Mouse (Mus musculus) heart, embryonic 14.5 days (tissue): Measurements from ENCODE around the gene Fcgr4. TPM values are rescaled to one million over a fixed set of nuclear protein-coding genes. Genes with fewer than 3 reads are reported as not detected.

ENCODE experiments used
- ATAC-seq: fragments of 200-750 bp; cut with Nextera tagmentation; 2 replicates; pipeline ENCODE4 v1.8.0; 2017; ENCODE audit warnings: low read depth, moderate TSS enrichment; ENCODE audit not compliant: insufficient number of reproducible peaks, insufficient read depth, low FRiP score
- H3K27ac ChIP-seq, 2 experiments: fragments of 200-500 bp in 1 of 2; fragments of 300-500 bp in 1 of 2; sonication (generic) in 1 of 2; replicated peaks in 1 of 2; 2 replicates each; pipeline ENCODE4 v1.5.1; 2012 to 2014; ENCODE audit warnings: low read depth in 2 of 2, low read length in 2 of 2, control low read depth in 1 of 2, mild to moderate bottlenecking in 1 of 2, mixed read lengths in 1 of 2; ENCODE audit not compliant: control insufficient read depth in 1 of 2, insufficient read depth in 1 of 2
- H3K27me3 ChIP-seq: fragments of 300-500 bp; sonication (generic); 2 replicates; pipeline ENCODE4 v1.6.1; 2014; ENCODE audit warnings: mild to moderate bottlenecking, low read length, control low read depth; ENCODE audit not compliant: control insufficient read depth, insufficient read depth
- H3K36me3 ChIP-seq: fragments of 300-500 bp; sonication (generic); 2 replicates; pipeline ENCODE4 v1.6.1; 2014; ENCODE audit warnings: mild to moderate bottlenecking, control low read depth, low read length, mixed read lengths; ENCODE audit not compliant: control insufficient read depth, insufficient read depth
- H3K4me1 ChIP-seq, 2 experiments: fragments of 200-500 bp in 1 of 2; fragments of 300-500 bp in 1 of 2; sonication (generic) in 1 of 2; 2 replicates each; pipeline ENCODE4 v1.6.1; 2012 to 2014; ENCODE audit warnings: low read length in 2 of 2, control low read depth in 1 of 2, mixed read lengths in 1 of 2; ENCODE audit not compliant: control insufficient read depth in 2 of 2, insufficient read depth in 2 of 2
- H3K4me2 ChIP-seq: fragments of 300-500 bp; sonication (generic); 2 replicates; pipeline ENCODE4 v1.6.1; 2014; ENCODE audit warnings: mild to moderate bottlenecking, low read length
- H3K4me3 ChIP-seq, 2 experiments: fragments of 200-500 bp in 1 of 2; fragments of 300-500 bp in 1 of 2; sonication (generic) in 1 of 2; 2 replicates each; pipeline ENCODE4 v1.5.1; 2012 to 2014; ENCODE audit warnings: low read length in 2 of 2, mild to moderate bottlenecking in 2 of 2, control low read depth in 1 of 2, low read depth in 1 of 2, moderate library complexity in 1 of 2; ENCODE audit not compliant: control insufficient read depth in 1 of 2, insufficient read depth in 1 of 2
- H3K9ac ChIP-seq: fragments of 300-500 bp; sonication (generic); 2 replicates; pipeline ENCODE4 v1.6.1; 2014; ENCODE audit warnings: mild to moderate bottlenecking, low read length
- H3K9me3 ChIP-seq: fragments of 300-500 bp; sonication (generic); 2 replicates; pipeline ENCODE4 v1.6.1; 2016; ENCODE audit warnings: low read length, control low read depth; ENCODE audit not compliant: control insufficient read depth
- WGBS: fragments of 180-500 bp; shearing (Covaris S2); extraction: QIAGEN DNeasy Blood & Tissue Kit; methylation state at CpG from one replicate; pipeline ENCODE4 v1.1.7; 2014; 5-methylcytosine and 5-hydroxymethylcytosine counted together
- polyA plus RNA-seq: library from polyadenylated mRNA; unstranded; fragments of >200 nt; fragmentation: Nextera tagmentation; extraction: Ambion mirVana; gene quantifications from 2 replicates; pipeline ENCODE4 v1.2.1, GENCODE M21; 2014

Fcgr4 gene
- polyA plus RNA-seq, 1 experiment from 2014 or later, result 1.5 TPM

DNA sequence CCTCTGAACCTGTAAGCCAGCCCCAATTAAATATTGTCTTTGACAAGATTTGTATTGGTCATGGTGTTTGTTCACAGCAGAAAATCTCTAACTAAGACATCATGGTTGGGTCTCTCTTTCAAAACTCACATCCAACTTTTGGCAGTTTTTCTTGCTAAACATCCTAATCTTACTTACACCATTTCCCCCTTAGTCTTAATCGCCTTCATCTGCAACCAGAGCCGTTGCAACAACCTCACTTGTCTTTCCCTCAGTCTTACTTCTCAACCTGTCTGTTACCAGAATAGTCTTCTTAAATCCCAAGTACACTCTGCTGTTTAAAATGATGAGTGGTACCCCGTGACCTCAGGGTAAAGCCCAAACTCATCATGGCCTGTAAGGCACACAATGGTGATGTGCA is 22.7 kb upstream of the Fcgr4 start:
- H3K27ac ChIP-seq, result no peak overlapping the region
- H3K4me3 ChIP-seq, result no peak overlapping the region
- peaks cover 4% of the 10 kb centered on the region for H3K27me3 ChIP-seq
- H3K4me2 ChIP-seq, result no peak overlapping the region
- no peaks in the 10 kb centered on the region for H3K9me3 ChIP-seq
- 60% methylated on average over 3 of the region's 3 CpGs for WGBS
- H3K36me3 ChIP-seq, result no peaks in the 10 kb centered on the region
- no peak for ATAC-seq
- H3K4me1 ChIP-seq, result peaks cover 0 to 4% of the 10 kb centered on the region in 2 experiments; a peak in 1 of 4 replicates
- H3K9ac ChIP-seq, result no peak overlapping the region

DNA sequence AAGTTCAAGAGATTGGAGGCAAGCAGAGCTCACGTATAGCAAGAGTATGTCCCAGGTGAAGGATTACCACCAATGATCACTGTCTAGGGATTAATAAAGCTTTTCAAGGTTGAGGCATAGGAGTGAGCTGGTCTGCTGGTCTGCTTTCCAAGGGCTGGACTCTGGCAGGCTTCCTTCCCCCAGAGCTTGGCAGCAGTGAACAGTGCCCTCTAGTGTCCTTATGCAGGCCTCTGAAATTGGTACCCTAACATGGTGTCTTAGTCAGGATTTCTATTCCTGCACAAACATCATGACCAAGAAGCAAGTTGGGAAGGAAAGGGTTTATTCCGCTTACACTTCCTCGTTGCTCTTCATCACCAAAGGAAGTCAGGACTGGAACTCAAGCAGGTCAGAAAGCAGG is 22.0 kb upstream of the Fcgr4 start:
- Histone ChIP-seq H3K4me3 (no peak overlapping the region), H3K36me3 (no peaks in the 10 kb centered on the region), H3K9me3 (no peaks in the 10 kb centered on the region), H3K27ac (no peak overlapping the region), H3K4me2 (no peak overlapping the region), H3K9ac (no peak overlapping the region), H3K4me1 (peaks cover 0 to 4% of the 10 kb centered on the region in 2 experiments; a peak in 1 of 4 replicates), H3K27me3 (peaks cover 4% of the 10 kb centered on the region)
- WGBS, result 42% methylated on average over 3 of the region's 3 CpGs
- no peak for ATAC-seq

DNA sequence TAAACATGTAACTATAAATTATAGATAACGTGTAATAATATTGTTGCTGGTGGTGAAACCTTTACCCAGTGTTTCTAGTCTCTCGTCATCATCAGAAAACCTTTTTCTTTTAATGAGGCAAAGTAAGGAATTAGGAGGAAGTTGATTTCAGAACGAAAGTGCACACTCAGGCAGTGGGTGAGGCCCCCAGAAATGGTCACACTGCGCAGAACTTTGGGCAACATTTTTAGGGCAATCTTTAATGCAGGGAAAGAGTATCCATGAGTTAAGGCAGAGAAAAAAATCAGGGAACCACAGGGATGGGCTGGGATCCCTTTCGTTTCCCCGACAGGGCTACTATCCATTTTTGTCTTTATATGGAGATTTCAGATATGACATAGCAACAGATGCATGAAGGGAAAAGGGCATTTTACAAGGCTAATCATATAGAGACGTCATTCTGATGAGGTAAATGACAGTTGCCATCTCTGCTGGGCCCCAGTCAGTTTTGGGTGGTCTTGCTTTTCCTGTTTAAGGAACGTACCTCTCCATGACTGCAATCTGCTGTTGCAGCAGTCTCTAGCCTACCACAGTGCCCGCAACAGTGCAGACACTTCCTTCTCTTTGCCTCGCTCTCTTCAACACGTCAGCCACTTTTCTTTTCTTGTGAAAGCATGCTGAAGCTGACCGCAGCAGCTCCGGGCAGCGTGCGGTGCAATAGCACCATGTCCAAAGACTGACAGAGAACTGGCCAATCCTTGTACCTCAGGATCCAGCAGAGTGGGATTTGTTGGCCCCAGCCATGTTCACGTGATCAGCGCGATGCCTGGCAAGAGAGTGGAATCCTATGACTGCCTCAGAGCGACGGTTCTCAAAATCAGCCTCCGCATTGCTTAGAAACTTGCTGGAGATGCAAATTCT is 20.7 kb upstream of the Fcgr4 start:
- Histone ChIP-seq H3K27me3 (peaks cover 4% of the 10 kb centered on the region), H3K36me3 (no peaks in the 10 kb centered on the region), H3K4me3 (peak overlapping the region; percentile 26 to 27), H3K9ac (peak overlapping the region; percentile 34; the same call in 1 of the 2 replicates), H3K4me1 (peaks cover 0 to 4% of the 10 kb centered on the region in 2 experiments; a peak in 1 of 4 replicates), H3K9me3 (no peaks in the 10 kb centered on the region), H3K27ac (no peak overlapping the region), H3K4me2 (peak overlapping the region; percentile 61)
- WGBS, result 44% methylated on average over 21 of the region's 21 CpGs
- ATAC-seq, result no peak

DNA sequence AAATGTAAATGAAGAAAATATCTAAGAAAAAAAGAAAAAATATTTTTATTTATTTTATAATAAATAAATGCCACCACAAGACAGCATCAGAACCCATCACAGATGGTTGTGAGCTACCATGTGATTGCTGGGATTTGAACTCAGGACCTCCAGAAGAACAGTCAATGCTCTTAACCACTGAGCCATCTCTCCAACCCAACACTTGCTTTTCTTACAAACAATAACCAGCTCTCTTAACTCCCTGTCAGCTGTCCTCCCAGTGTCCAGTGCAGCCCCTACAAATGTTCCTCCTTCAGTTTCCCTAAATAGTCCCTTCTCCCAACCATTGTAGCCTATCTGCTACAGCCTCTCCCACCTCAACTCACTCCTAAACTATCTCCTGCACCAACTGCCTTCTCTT is 18.9 kb upstream of the Fcgr4 start:
- no peak for ATAC-seq
- H3K4me1 ChIP-seq, result peaks cover 0 to 4% of the 10 kb centered on the region in 2 experiments; a peak in 1 of 4 replicates
- H3K9ac ChIP-seq, result no peak overlapping the region
- no peaks in the 10 kb centered on the region for H3K9me3 ChIP-seq
- peaks cover 4% of the 10 kb centered on the region for H3K27me3 ChIP-seq
- H3K27ac ChIP-seq, result no peak overlapping the region
- H3K4me2 ChIP-seq, result no peak overlapping the region
- no peaks in the 10 kb centered on the region for H3K36me3 ChIP-seq
- no peak overlapping the region for H3K4me3 ChIP-seq

DNA sequence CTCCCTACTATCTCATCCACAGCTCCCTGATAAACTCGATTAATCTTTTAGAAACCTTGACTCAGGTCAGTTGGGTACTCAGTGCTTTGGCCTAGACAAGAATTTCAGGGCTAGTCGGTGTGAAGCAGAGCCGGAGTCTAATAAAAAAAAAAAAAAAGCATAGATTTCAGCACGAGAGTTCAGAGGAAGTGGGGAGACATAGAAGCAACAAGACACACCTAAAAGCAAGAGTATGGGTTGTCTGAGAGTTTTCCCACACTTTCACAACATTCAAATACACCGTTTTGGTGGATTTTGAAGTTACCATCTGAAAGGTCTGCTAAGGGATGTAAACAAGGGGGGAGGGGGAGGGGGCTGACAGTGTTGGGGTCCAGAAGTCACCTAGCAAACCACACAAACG is 13.6 kb upstream of the Fcgr4 start:
- no peak overlapping the region for H3K27ac ChIP-seq
- H3K36me3 ChIP-seq, result no peaks in the 10 kb centered on the region
- peaks cover 4% of the 10 kb centered on the region; the same call in 1 of the 2 replicates for H3K9me3 ChIP-seq
- H3K4me1 ChIP-seq, result no peaks in the 10 kb centered on the region
- H3K4me3 ChIP-seq, result no peak overlapping the region
- WGBS, result 65% methylated on average over 6 of the region's 6 CpGs
- H3K9ac ChIP-seq, result no peak overlapping the region
- no peak for ATAC-seq
- H3K4me2 ChIP-seq, result no peak overlapping the region
- no peaks in the 10 kb centered on the region for H3K27me3 ChIP-seq

DNA sequence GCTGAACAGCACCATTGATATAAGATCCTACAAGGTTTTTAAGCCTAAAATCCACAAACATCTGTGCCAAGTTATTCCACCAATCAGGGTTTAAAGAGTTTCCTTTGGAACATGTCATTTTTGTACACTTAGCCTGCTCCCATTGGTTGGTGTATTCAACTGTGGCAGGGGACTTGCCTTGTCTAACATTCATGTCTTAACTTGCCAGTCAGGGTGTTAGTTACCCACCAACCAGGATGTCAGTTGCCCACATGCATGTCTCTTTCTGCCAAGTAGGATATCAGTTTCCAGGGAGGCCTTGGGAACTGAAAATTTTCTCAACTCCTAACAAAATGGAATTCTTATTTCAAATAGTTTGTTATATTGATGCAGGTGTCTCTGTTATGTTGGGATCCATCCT is 13.1 kb upstream of the Fcgr4 start:
- H3K9ac ChIP-seq, result no peak overlapping the region
- no peak overlapping the region for H3K4me2 ChIP-seq
- H3K36me3 ChIP-seq, result no peaks in the 10 kb centered on the region
- H3K4me3 ChIP-seq, result no peak overlapping the region
- no peak for ATAC-seq
- H3K4me1 ChIP-seq, result no peaks in the 10 kb centered on the region
- H3K27ac ChIP-seq, result no peak overlapping the region
- H3K27me3 ChIP-seq, result no peaks in the 10 kb centered on the region
- peaks cover 4% of the 10 kb centered on the region; the same call in 1 of the 2 replicates for H3K9me3 ChIP-seq

DNA sequence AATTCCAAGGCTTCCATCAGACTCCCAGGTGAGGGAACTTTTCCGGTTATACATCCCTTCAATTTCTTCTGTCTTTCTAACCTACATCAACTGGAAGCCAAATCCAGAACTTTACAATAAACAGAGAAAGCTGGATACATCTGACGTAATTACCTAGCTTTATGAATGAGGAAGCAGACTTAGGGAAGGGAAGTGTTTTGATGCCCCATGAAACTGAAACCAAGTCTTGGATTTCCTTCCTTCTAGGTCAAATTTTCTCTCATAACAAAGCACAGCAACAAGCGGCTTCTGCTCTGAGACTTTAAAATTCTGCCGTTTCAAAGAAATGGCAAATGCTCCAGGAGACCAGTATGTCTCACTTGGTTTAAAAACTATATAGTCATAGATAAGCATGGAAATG is 12.4 kb upstream of the Fcgr4 start:
- 83% methylated on average over 4 of the region's 4 CpGs for WGBS
- Histone ChIP-seq H3K27ac (no peak overlapping the region), H3K9ac (no peak overlapping the region), H3K4me2 (no peak overlapping the region), H3K9me3 (peaks cover 4% of the 10 kb centered on the region; the same call in 1 of the 2 replicates), H3K27me3 (no peaks in the 10 kb centered on the region), H3K36me3 (no peaks in the 10 kb centered on the region), H3K4me3 (no peak overlapping the region), H3K4me1 (no peaks in the 10 kb centered on the region)
- ATAC-seq, result no peak
